Mouse (Mus musculus): Measurements from ENCODE around the gene Ankmy1. TPM values are rescaled to one million over a fixed set of nuclear protein-coding genes. Genes with fewer than 3 reads are reported as not detected.

The Ankmy1 gene
- polyA plus RNA-seq, 1 experiment from 2014 or later: 0.02 TPM

MicroRNAs encoded within 50 kb of the gene (microRNA counts, 519-probe panel; counts per million panel counts)
- 1,517 counts per million, percentile 9 among the panel's probes with 10 or more counts for microRNA mmu-miR-149

Small RNA genes lying within 50 kb of the gene (microRNA-seq; reads per million reads assigned to microRNA genes)
- 1,457 reads per million, percentile 80 among the genes with 10 or more reads in this experiment for gene Mir149

Other genes starting within 250 kb of the Ankmy1 start
- 4.1 and 4.7 TPM in 2 replicates for gene Gpc1, start 71.3 kb downstream of the Ankmy1 start, polyA plus RNA-seq (2015; fragmentation: Nextera tagmentation; extraction: Ambion mirVana)
- 7.4 and 8.0 TPM in 2 replicates for gene Dusp28, start 4.1 kb upstream of the Ankmy1 start, polyA plus RNA-seq (2015; fragmentation: Nextera tagmentation; extraction: Ambion mirVana)
- 15.6 and 19.8 TPM in 2 replicates for gene Rnpepl1, start 7.9 kb upstream of the Ankmy1 start, polyA plus RNA-seq (2015; fragmentation: Nextera tagmentation; extraction: Ambion mirVana)
- gene Capn10, start 31.5 kb upstream of the Ankmy1 start, polyA plus RNA-seq (2015; fragmentation: Nextera tagmentation; extraction: Ambion mirVana): 15.7 and 17.5 TPM in 2 replicates
- 0.68 and 0.69 TPM in 2 replicates for gene Gpr35, start 48.0 kb upstream of the Ankmy1 start, polyA plus RNA-seq (2015; fragmentation: Nextera tagmentation; extraction: Ambion mirVana)
- gene Aqp12, start 103.4 kb upstream of the Ankmy1 start, polyA plus RNA-seq (2015; fragmentation: Nextera tagmentation; extraction: Ambion mirVana): not detected in 2 replicates
- gene Kif1a, start 199.0 kb upstream of the Ankmy1 start, polyA plus RNA-seq (2015; fragmentation: Nextera tagmentation; extraction: Ambion mirVana): 0.24 TPM in 2 replicates
- gene Agxt, start 232.3 kb upstream of the Ankmy1 start, polyA plus RNA-seq (2015; fragmentation: Nextera tagmentation; extraction: Ambion mirVana): 12.3 and 14.8 TPM in 2 replicates

Data from liver, embryonic 15.5 days (tissue).